Mouse (Mus musculus) heart, adult 2 months (tissue): Measurements from ENCODE around the gene Cuedc1. TPM values are rescaled to one million over a fixed set of nuclear protein-coding genes. Genes with fewer than 3 reads are reported as not detected.

Experiments used
- DNase-seq, 2 experiments: peaks; one replicate each; pipeline ENCODE4 v3.0.0; 2021
- H3K27ac ChIP-seq: fragments of 200-600 bp; 2 replicates; pipeline ENCODE4 v1.8.1; 2022
- H3K27me3 ChIP-seq: fragments of 200-500 bp; 2 replicates; pipeline ENCODE4 v1.6.1; 2012; ENCODE audit warnings: mild to moderate bottlenecking, low read length, inconsistent platforms, mixed read lengths; ENCODE audit not compliant: control insufficient read depth, insufficient read depth
- H3K36me3 ChIP-seq: fragments of 200-500 bp; 2 replicates; pipeline ENCODE4 v1.6.1; 2012; ENCODE audit warnings: low read length, inconsistent platforms; ENCODE audit not compliant: control insufficient read depth, insufficient read depth
- H3K4me1 ChIP-seq: fragments of 200-500 bp; 2 replicates; pipeline ENCODE4 v1.6.1; 2011; ENCODE audit warnings: low read length; ENCODE audit not compliant: control insufficient read depth, insufficient read depth
- H3K4me3 ChIP-seq: fragments of 200-600 bp; 2 replicates; pipeline ENCODE4 v1.8.1; 2022
- H3K79me2 ChIP-seq: fragments of 200-500 bp; replicated peaks from 2 replicates; pipeline ENCODE4 v1.6.1; 2012; ENCODE audit warnings: mild to moderate bottlenecking, inconsistent platforms, low read length, moderate library complexity, mixed read lengths; ENCODE audit not compliant: control insufficient read depth, insufficient read depth
- H3K9ac ChIP-seq: fragments of 200-500 bp; 2 replicates; pipeline ENCODE4 v1.6.1; 2012; ENCODE audit warnings: low read depth, mild to moderate bottlenecking, control low read depth, inconsistent platforms, low read length, mixed read lengths
- CTCF ChIP-seq: fragments of 200-600 bp; IDR thresholded peaks from 2 replicates; pipeline ENCODE4 v1.8.1; 2022; ENCODE audit warnings: antibody characterized with exemption, mild to moderate bottlenecking, moderate library complexity
- EP300 ChIP-seq: fragments of 200-500 bp; IDR thresholded peaks from 2 replicates; pipeline ENCODE4 v1.6.1; 2011; ENCODE audit warnings: low read depth, low read length, control low read depth; ENCODE audit not compliant: insufficient read depth
- POLR2A ChIP-seq: fragments of 200-500 bp; IDR thresholded peaks from 2 replicates; pipeline ENCODE4 v1.6.1; 2011; ENCODE audit warnings: mild to moderate bottlenecking, low read depth, low read length, control low read depth; ENCODE audit not compliant: insufficient read depth
- whole genome bisulfite sequencing: fragments of 180-500 bp; shearing (Covaris S2); methylation state at CpG from one replicate; pipeline ENCODE4 v1.1.7; 2018; 5-methylcytosine and 5-hydroxymethylcytosine counted together
- intact Hi-C: fragments of 180-260 bp; cut with DNase I; formaldehyde crosslinking; loops from one replicate; pipeline ENCODE4 v1.15.1; 2025
- polyA plus RNA-seq: library from polyadenylated mRNA; depleted of rRNA; stranded (reverse); fragments of >200 nt; gene quantifications from 2 replicates; pipeline ENCODE4 v1.2.3, GENCODE M21; 2012
- total RNA-seq, 2 experiments: library from RNA; stranded (reverse); gene quantifications; 2 replicates each; pipeline ENCODE4 v1.2.3; 2021

Gene Cuedc1
- total and polyA plus RNA-seq, 3 experiments, result 36.2 to 55.0 (median 49.8) TPM

DNA sequence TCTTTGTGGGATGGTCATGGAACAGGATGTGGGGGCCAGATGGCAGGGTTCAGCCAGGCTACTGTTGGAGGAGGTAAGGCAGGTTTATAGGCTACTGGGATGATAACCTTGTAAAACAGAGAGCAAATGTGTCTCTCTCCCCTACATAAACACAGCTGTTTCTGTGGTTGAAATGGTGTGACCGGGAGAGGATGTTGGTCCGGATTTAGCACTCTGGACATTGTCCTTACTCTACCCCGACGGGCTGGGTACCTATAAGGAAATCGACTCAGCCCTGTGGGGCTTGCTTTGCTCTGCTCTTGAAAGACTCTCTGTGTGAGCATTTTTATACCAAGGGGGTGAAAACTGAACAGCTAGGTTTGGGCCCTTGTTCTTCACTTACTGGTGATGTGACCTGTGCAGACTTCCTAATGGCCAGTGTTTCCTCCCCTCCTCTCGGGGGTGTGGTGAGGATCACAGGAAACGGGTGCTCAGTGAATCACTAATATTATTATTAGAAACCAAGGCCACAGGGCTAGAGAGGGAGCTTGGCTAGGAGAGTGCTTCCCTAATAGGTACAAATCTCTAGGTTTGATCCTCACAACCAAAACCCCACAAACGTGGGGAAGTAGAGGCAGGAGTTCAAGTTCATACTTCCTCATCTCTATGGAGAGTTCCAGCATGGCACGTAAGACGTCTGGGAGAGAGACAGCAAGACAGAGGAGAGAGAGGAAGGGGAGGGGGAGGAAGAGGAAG is 19.7 kb downstream of the Cuedc1 start:
- Histone ChIP-seq H3K4me3 (peak overlapping the region; percentile 11; the same call in 1 of the 2 replicates), H3K27ac (peak overlapping the region; percentile 99), H3K9ac (peak overlapping the region; percentile 57), H3K4me1 (peaks cover 63% of the 10 kb centered on the region), H3K79me2 (no peaks in the 10 kb centered on the region), H3K36me3 (peaks cover 24% of the 10 kb centered on the region), H3K27me3 (no peaks in the 10 kb centered on the region)
- intact Hi-C loops, result loop anchor here (2.0 kb wide), 3 partner anchors 19 to 49 kb away; partner anchors contain the start of genes Cuedc1 and Vezf1
- WGBS, result 5% methylated on average over 10 of the region's 10 CpGs
- DNase-seq, result peak; percentile 68 to 82
- TF ChIP-seq CTCF (no peak), POLR2A (peak; percentile 62; the same call in 1 of the 2 replicates), EP300 (peak; percentile 91)

DNA sequence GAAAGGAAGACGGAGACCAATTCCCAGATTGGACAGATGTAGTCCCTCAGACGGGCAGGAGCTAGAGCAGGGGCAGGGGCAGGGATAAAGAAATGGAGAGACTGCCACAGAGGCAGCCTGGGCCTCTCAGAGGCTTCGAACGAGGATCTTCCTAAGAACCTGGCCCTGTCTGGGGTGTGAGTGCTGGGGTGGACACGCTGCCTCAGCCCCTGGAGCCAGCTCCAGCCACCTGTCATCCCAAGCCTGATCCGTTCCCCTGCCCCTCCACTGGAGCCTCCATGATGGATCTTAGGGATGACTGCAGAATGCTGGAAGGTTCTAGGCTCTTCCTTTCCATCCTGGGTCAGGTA is 20.2 kb downstream of the Cuedc1 start:
- no peak for TF ChIP-seq CTCF
- TF ChIP-seq POLR2A, result no peak
- no peak for TF ChIP-seq EP300
- Histone ChIP-seq H3K27me3 (no peaks in the 10 kb centered on the region), H3K9ac (peak overlapping the region; percentile 57), H3K4me3 (peak overlapping the region; percentile 11; the same call in 1 of the 2 replicates), H3K36me3 (peaks cover 24% of the 10 kb centered on the region), H3K4me1 (peaks cover 60% of the 10 kb centered on the region), H3K27ac (peak overlapping the region; percentile 99), H3K79me2 (no peaks in the 10 kb centered on the region)
- intact Hi-C loops, result loop anchor here (2.0 kb wide), 3 partner anchors 19 to 49 kb away; partner anchors contain the start of genes Cuedc1 and Vezf1
- peak in 1 of 2 experiments; percentile 67 for DNase-seq
- 17% methylated on average over 6 of the region's 6 CpGs for WGBS

DNA sequence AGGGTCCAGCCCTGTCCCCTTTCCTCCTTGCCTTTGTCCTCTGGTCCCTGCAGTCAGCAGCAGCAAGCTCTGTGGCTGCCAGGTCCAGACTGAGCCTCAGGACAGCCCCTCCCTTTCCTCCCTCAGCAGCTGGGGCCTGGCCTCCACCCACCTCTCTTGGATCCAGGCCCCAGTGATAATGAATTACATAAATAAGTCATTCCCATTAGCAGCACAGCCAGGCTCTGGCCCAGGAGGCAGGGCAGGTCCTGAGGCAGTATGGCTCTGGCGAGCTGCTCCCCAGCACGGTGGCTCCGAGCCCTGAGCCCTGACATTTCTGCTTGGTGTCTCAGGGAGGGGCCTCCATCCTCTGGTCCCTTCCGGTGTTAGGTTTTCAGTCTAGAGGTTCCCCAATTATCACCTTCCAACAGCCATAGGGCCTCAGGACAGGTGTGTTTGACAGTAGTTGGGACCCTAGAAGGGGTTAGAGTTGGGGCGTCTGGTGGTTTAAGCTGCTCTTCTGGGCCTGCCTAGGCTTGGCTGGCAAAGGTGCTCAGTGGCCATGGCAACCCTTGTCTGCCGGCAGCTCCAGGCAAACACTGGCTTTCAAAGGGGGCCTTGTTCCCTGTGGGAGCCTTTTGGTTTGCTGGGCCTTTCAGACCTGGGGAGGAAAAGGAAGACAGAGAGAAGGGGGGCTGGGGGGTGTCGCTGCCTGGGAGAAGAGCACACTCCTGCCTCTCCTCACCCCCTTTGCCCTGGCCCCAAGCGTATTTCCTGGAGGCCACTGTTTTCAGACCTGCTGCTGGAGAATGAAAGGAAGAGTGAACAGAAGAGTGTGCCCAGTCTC is 21.2 kb downstream of the Cuedc1 start:
- Histone ChIP-seq H3K36me3 (peaks cover 19% of the 10 kb centered on the region), H3K4me1 (peaks cover 54% of the 10 kb centered on the region), H3K4me3 (peak overlapping the region; percentile 7; the same call in 1 of the 2 replicates), H3K9ac (peak overlapping the region; percentile 57), H3K27ac (peak overlapping the region; percentile 99), H3K27me3 (no peaks in the 10 kb centered on the region), H3K79me2 (no peaks in the 10 kb centered on the region)
- TF ChIP-seq POLR2A (peak; percentile 98), CTCF (no peak), EP300 (peak; percentile 100)
- WGBS, result 12% methylated on average over 8 of the region's 8 CpGs
- intact Hi-C loops, result loop anchor here (1.0 to 2.0 kb wide), 4 partner anchors 12 to 50 kb away; partner anchors contain the start of genes Cuedc1 and Vezf1
- peak; percentile 88 to 93 for DNase-seq

DNA sequence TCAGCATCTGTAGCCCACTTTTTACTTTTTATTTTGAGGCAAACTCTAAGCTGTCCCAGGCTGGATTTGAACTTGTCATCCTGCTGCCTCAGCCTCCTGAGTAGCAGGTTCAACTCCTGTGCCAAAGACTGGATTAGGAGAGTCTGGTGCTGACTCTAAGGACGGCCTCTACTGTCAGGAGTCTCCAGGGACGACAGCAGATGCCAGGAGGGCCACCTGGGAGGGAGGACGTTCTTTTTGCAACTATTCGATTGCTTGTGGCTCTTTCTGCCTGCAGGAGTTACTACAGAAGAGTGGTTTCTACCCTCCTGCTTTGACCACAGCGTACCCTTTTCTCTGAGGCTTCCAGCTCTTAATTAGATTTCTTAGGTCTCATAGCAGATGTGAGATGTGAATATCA is 24.7 kb downstream of the Cuedc1 start:
- H3K9ac ChIP-seq, result no peak overlapping the region
- H3K36me3 ChIP-seq, result peaks cover 6% of the 10 kb centered on the region
- TF ChIP-seq EP300 (no peak), CTCF (no peak), POLR2A (no peak)
- 71% methylated on average over 5 of the region's 5 CpGs for WGBS
- no peak for DNase-seq
- H3K4me3 ChIP-seq, result no peak overlapping the region
- intact Hi-C loops, result no loop called here
- peaks cover 24% of the 10 kb centered on the region for H3K4me1 ChIP-seq
- H3K79me2 ChIP-seq, result 0 out of 2 replicates have a peak, but pooled peaks cover 2% of the 10 kb centered on the region
- H3K27ac ChIP-seq, result no peak overlapping the region
- no peaks in the 10 kb centered on the region for H3K27me3 ChIP-seq

DNA sequence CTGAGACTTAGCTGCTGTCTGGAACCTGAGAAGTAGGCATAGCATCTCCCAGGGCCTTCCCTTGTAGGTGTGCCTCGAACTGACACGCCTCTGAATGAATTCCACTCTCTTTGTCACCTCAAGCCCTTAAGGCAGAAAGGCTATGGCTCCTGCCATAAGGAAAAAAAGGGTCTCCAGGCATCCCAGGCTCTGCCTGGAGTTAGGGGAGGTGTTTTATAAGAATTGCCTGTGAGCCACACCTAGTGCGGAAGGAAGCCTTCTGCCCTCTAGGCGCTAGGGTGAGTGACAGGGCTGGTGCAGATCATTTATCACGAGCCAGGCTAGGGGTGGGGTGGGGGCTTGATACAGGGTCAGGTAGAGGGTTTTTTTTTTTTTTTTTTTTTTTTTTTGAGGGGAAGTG is 25.2 kb downstream of the Cuedc1 start:
- no peak for DNase-seq
- TF ChIP-seq EP300 (no peak), POLR2A (no peak), CTCF (no peak)
- intact Hi-C loops, result no loop called here
- Histone ChIP-seq H3K9ac (no peak overlapping the region), H3K79me2 (0 out of 2 replicates have a peak, but pooled peaks cover 3% of the 10 kb centered on the region), H3K27ac (no peak overlapping the region), H3K36me3 (peaks cover 5% of the 10 kb centered on the region), H3K4me1 (peaks cover 21% of the 10 kb centered on the region), H3K27me3 (no peaks in the 10 kb centered on the region), H3K4me3 (no peak overlapping the region)
- WGBS, result 86% methylated on average over 5 of the region's 5 CpGs
